Mouse (Mus musculus) G1E (cell line): Measurements from ENCODE around the gene Stxbp6. TPM values are rescaled to one million over a fixed set of nuclear protein-coding genes. Genes with fewer than 3 reads are reported as not detected.

ENCODE experiments used
- ATAC-seq: 2 replicates; pipeline ENCODE4 v1.8.0; 2016; ENCODE audit warnings: mild to moderate bottlenecking; ENCODE audit not compliant: insufficient number of reproducible peaks, poor library complexity, low FRiP score, severe bottlenecking; ENCODE audit errors: extremely low read depth
- DNase-seq: peaks from one replicate; pipeline ENCODE4 v3.0.0; 2012; ENCODE audit warnings: low spot score
- H3K27me3 ChIP-seq: 2 replicates; pipeline ENCODE4 v1.6.1; 2012; ENCODE audit warnings: mild to moderate bottlenecking, low read length, inconsistent platforms; ENCODE audit not compliant: insufficient read depth
- H3K36me3 ChIP-seq: replicated peaks from 2 replicates; pipeline ENCODE3; 2012; ENCODE audit warnings: mild to moderate bottlenecking, inconsistent platforms
- H3K4me1 ChIP-seq: 2 replicates; pipeline ENCODE4 v1.6.1; 2012; ENCODE audit warnings: low read depth, low read length, inconsistent platforms, mixed read lengths; ENCODE audit not compliant: insufficient read depth
- H3K4me3 ChIP-seq: 2 replicates; pipeline ENCODE4 v1.5.1; 2012; ENCODE audit warnings: low read depth, mild to moderate bottlenecking, inconsistent platforms, low read length, moderate library complexity, mixed read lengths
- H3K9me3 ChIP-seq: replicated peaks from 2 replicates; pipeline ENCODE4 v1.6.1; 2012; ENCODE audit warnings: inconsistent platforms
- CTCF ChIP-seq: IDR thresholded peaks from 2 replicates; pipeline ENCODE4 v1.5.1; 2012; ENCODE audit warnings: low read depth, low read length, inconsistent platforms, mixed read lengths
- GATA1 ChIP-seq: IDR thresholded peaks from 2 replicates; pipeline ENCODE4 v1.6.1; 2012; ENCODE audit warnings: borderline replicate concordance, low read length, inconsistent platforms, mixed read lengths
- GATA2 ChIP-seq: IDR thresholded peaks from 2 replicates; pipeline ENCODE4 v1.6.1; 2012; ENCODE audit warnings: low read depth, low read length, inconsistent platforms, borderline replicate concordance
- POLR2AphosphoS5 ChIP-seq: IDR thresholded peaks from 2 replicates; pipeline ENCODE4 v1.6.1; 2012; ENCODE audit warnings: low read depth, low read length, inconsistent platforms; ENCODE audit not compliant: insufficient replicate concordance
- TAL1 ChIP-seq: conservative IDR thresholded peaks from 2 replicates; pipeline ENCODE4 v1.6.1; 2012; ENCODE audit warnings: low read depth, low read length, inconsistent platforms, mixed read lengths
- polyA plus RNA-seq: library from polyadenylated mRNA; stranded (reverse); fragments of >175 nt; gene quantifications from 2 replicates; pipeline ENCODE4 v1.2.3, GENCODE M21; 2012
- total RNA-seq, 2 experiments: library from RNA; stranded (forward) in 1 of 2; stranded (reverse) in 1 of 2; fragments of 200-1000 nt in 1 of 2; fragments of >200 nt in 1 of 2; fragmentation: Nextera tagmentation in 1 of 2; gene quantifications; 2 replicates each; pipeline ENCODE4 v1.2.3; 2014 to 2017

Gene Stxbp6
- total and polyA plus RNA-seq, 3 experiments = 0.11 TPM; not detected in 2

GRCm38 (mm10) chr12:44939106-44939505 lies 135.4 kb downstream of the Stxbp6 start:
- DNase-seq (no peak), ATAC-seq (no peak)
- TF ChIP-seq GATA1 (no peak), GATA2 (no peak), POLR2AphosphoS5 (no peak), TAL1 (no peak), CTCF (no peak)

GRCm38 (mm10) chr12:44932954-44933353 lies 141.6 kb downstream of the Stxbp6 start:
- DNase-seq (no peak), ATAC-seq (no peak)
- no peaks in the 10 kb centered on the region for H3K36me3 ChIP-seq
- no peak for TF ChIP-seq GATA2
- no peak for TF ChIP-seq GATA1
- no peak for TF ChIP-seq TAL1
- no peak for TF ChIP-seq CTCF
- TF ChIP-seq POLR2AphosphoS5 = no peak
- H3K4me3 ChIP-seq = no peak overlapping the region
- H3K9me3 ChIP-seq = peaks cover 27% of the 10 kb centered on the region
- no peaks in the 10 kb centered on the region for H3K4me1 ChIP-seq
- H3K27me3 ChIP-seq = no peaks in the 10 kb centered on the region

More at GRCm38 (mm10) chr12:44939106-44939505, 135.4 kb downstream of the Stxbp6 start:
- Histone ChIP-seq H3K27me3 (no peaks in the 10 kb centered on the region), H3K36me3 (no peaks in the 10 kb centered on the region), H3K4me3 (no peak overlapping the region), H3K4me1 (no peaks in the 10 kb centered on the region), H3K9me3 (peaks cover 20% of the 10 kb centered on the region)

- ATAC-seq (no peak), DNase-seq (no peak)
- Histone ChIP-seq H3K4me1 (no peaks in the 10 kb centered on the region), H3K27me3 (no peaks in the 10 kb centered on the region), H3K9me3 (peaks cover 27% of the 10 kb centered on the region), H3K36me3 (no peaks in the 10 kb centered on the region), H3K4me3 (no peak overlapping the region)
- no peak for TF ChIP-seq GATA1
- no peak for TF ChIP-seq TAL1
- no peak for TF ChIP-seq CTCF
- TF ChIP-seq POLR2AphosphoS5 = no peak
- TF ChIP-seq GATA2 = no peak
Observed at GRCm38 (mm10) chr12:44931716-44932115, 142.8 kb downstream of the Stxbp6 start.

- DNase-seq = no peak
- peaks cover 22% of the 10 kb centered on the region for H3K9me3 ChIP-seq
Observed at GRCm38 (mm10) chr12:44928456-44928855, 146.1 kb downstream of the Stxbp6 start.

GRCm38 (mm10) chr12:44925901-44926300 lies 148.6 kb downstream of the Stxbp6 start:
- H3K27me3 ChIP-seq = no peaks in the 10 kb centered on the region
- no peaks in the 10 kb centered on the region for H3K4me1 ChIP-seq
- TF ChIP-seq GATA2 = no peak
- TF ChIP-seq POLR2AphosphoS5 = no peak
- TF ChIP-seq GATA1 = no peak
- TF ChIP-seq TAL1 = no peak
- no peak for TF ChIP-seq CTCF
- peaks cover 12% of the 10 kb centered on the region for H3K9me3 ChIP-seq
- no peak overlapping the region for H3K4me3 ChIP-seq
- no peak for DNase-seq
- no peaks in the 10 kb centered on the region for H3K36me3 ChIP-seq
- ATAC-seq = no peak

More at GRCm38 (mm10) chr12:44928456-44928855, 146.1 kb downstream of the Stxbp6 start:
- no peak for ATAC-seq
- H3K36me3 ChIP-seq = no peaks in the 10 kb centered on the region
- TF ChIP-seq GATA2 = no peak
- TF ChIP-seq POLR2AphosphoS5 = no peak
- no peak for TF ChIP-seq CTCF
- H3K4me1 ChIP-seq = no peaks in the 10 kb centered on the region
- no peaks in the 10 kb centered on the region for H3K27me3 ChIP-seq
- no peak overlapping the region for H3K4me3 ChIP-seq

GRCm38 (mm10) chr12:44923273-44923672 lies 151.2 kb downstream of the Stxbp6 start:
- TF ChIP-seq GATA1 (no peak), GATA2 (no peak), CTCF (no peak), POLR2AphosphoS5 (no peak), TAL1 (no peak)
- DNase-seq = no peak
- peaks cover 8% of the 10 kb centered on the region for H3K9me3 ChIP-seq
- ATAC-seq = no peak
- H3K36me3 ChIP-seq = no peaks in the 10 kb centered on the region
- no peak overlapping the region for H3K4me3 ChIP-seq
- no peaks in the 10 kb centered on the region for H3K4me1 ChIP-seq
- no peaks in the 10 kb centered on the region for H3K27me3 ChIP-seq

- no peaks in the 10 kb centered on the region for H3K4me1 ChIP-seq
- DNase-seq = no peak
- no peak overlapping the region for H3K4me3 ChIP-seq
- no peaks in the 10 kb centered on the region for H3K36me3 ChIP-seq
- peaks cover 7% of the 10 kb centered on the region; the same call in 1 of the 2 replicates for H3K9me3 ChIP-seq
- H3K27me3 ChIP-seq = no peaks in the 10 kb centered on the region
- ATAC-seq = no peak
- TF ChIP-seq CTCF (no peak), TAL1 (no peak), GATA1 (no peak), POLR2AphosphoS5 (no peak), GATA2 (no peak)
Observed at GRCm38 (mm10) chr12:44922241-44922640, 152.3 kb downstream of the Stxbp6 start.
